Mouse (Mus musculus) 416B (cell line): ENCODE results near the gene Kin.

ENCODE experiments used
- DNase-seq: peaks from one replicate; pipeline ENCODE4 v3.0.0; 2011; ENCODE audit warnings: low read depth

The Kin gene

DNA sequence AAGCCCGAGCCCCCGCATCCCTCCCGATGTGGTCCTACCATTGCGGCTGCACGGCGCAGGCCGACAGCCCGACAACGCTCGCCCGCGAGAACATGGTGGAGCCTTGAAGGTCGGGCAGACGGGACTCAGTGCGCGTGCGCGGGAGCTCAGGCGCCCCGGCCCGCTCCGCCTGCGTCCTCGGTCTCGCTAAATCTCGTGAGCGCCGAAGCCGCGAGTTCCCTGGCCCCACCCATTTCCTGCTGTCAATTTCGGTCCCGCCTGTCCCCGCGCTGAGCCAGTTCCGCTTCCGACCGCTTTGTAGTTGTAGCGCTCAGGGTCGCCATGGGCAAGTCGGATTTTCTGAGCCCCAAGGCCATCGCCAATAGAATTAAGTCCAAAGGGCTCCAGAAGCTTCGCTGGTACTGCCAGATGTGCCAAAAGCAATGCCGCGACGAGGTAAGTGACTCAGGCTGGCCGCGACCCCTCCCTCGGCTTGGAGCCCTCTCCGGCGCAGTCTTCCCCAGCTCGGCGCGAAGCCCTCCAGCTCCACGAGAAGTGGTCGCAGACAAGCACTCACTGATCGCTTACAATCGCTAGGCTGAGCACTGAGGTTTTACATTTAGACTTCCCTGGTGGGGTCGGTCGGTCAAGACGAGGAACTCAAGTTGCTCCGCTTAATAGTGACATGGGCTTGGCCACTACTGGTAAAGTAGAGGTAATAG is at the start of gene Kin, which contains the start of gene Atp5c1:
TSS of gene Kin (plus strand) at position 284 of the 701 bp plus-strand sequence.
TSS of gene Atp5c1 (minus strand) at position 201 of the 701 bp plus-strand sequence.
- peak; percentile 96 for DNase-seq

DNA sequence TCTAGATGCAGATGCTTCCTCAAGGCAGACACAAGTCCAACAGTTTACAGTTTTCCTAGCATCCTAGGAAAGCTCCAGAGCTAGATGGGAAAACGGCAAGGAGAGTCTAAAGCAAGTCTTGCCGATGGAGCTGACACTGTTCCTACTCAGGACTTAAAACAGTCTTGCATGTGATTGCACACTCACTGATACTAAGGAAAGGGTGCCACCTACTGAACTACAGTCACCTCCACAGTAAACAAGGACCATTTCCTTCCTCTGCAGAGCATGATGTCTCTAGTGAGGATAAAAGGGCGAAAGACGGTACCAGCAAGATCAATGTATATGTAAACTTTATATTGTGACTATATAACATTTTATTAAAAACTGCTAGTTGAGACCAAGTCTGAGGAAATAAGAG is 46.7 kb upstream of the Kin start:
- DNase-seq = peak; percentile 57

DNA sequence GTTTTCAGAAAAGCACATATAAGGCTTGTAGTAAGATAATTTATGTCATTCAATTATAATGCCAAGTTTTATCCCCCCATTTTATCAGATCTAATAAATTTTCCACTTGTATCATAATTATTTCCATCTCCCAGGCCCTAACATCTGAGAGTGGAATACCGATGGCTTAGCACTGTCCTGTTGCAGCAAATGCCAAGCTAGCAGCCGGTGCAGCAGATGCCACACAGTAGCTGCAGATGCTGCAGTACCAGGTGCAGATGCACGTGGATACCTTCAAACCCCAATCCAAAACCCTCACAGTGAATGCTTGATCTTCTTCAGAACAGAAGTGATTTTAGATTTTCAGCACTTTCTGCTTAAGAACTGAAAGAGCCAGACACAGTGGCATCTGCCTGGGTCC is 45.4 kb upstream of the Kin start:
- no peak for DNase-seq

DNA sequence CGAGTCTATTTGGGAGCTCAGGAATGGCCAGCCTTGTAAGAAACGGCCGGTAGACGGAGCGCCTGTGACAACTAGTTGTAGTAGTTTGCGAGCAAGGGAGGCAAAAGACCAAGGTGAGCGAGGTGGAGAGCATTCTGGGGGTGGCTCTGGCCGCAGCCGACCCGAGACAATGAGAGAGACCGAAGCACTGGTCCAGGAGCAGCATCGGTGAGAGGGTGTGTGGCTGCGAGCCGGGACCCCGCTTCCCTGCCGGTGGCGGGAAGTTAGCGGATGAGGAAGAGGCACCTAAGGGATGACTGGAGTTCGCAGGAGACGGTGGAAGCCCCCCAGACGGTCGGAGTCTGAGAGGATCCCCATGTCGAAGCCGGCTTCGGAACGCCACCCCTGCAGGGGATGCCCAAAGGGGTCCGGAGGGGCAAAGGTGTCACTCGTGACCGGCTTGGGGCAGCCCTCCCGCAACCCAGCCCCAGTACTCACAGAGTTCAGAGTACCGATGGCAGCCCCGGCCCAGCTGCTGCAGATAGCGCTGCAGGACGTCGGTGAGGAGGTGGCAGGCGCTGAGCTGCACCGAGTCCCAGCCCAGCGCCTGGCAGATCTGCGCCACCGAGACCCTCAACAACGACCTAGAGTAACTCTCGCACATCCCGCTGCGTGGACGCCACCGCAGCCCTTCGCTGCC is 32.5 kb upstream of the Kin start:
- peak; percentile 43 for DNase-seq

DNA sequence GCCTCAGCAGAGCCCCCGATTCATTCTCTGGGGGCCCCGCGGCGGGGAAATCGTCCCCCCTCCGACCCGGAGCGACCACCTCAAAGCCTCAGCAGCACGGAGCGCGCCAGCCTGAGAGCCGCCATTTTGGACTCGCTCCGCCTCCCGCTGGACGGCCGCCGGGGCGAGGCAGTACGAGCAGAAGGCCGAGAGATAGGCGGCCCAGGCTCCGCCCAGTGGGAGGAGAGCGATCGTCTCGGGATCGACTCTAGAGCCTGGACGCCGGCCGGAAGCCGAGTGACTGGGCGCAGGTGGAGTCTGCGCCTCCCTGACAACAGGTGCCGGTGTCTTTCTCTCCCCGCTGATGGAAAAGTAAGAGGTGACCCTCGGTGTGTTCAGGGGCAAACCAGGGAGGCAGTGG is 31.9 kb upstream of the Kin start, which contains the start of gene Taf3:
TSS of gene Taf3 (minus strand) at position 136 of the 400 bp plus-strand sequence.
- peak; percentile 82 for DNase-seq

DNA sequence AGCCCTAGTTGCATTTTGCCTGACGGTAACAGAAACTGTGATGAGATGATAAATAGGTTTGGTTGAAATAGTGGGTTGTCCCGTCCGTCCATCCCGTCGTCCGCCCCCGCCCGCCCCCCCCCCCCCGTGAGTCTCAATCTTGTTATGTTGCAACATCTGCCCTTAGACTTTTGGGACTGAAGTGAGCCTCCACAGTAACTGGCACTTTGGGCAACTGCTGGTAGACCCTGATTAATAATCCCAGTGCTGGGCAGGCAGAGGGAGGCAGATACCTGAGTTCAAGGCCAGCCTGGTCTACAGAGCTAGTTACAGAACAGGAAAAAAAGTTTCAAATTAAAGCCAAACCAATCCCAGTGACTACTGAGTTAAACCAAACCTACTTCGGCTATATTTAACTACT is 30.9 kb upstream of the Kin start:
- DNase-seq = peak; percentile 39

DNA sequence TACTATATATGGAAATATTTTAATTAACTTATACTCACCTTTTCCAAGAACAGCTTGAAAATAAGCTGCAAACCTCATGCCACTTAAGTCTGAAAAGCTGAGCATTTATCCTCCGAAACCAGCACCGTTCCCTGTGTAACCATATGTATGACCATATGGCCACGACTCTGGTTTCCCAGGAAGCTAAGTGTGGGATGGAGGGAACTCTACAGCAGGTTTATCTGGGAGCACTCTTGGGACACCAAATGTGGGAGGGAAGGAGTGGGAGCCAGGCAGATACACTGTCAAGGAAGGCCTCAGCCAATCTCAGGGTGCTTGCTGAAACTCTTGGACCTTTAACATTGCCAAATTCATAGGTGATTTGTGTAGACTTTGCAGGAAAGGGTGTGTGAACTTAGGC is 29.5 kb upstream of the Kin start:
- no peak for DNase-seq

DNA sequence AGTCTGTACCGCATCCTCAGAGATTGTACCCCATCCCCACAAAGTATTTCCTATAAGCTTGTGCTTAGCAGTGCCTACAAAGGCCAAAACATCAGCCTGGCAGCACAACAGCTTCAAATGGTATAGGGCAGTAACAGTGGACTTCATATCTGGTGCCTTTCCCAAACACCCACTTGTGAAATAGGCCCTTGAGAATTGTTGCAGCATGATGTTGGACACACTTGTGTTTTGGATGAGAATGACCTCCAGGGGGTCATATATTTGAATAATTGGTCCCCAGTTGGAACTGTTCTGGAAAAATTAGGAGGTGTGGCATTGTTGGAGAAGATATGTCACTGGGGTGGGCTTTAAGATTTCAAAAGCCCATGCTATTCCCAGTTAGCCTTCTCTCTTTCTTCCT is 28.4 kb upstream of the Kin start:
- no peak for DNase-seq

DNA sequence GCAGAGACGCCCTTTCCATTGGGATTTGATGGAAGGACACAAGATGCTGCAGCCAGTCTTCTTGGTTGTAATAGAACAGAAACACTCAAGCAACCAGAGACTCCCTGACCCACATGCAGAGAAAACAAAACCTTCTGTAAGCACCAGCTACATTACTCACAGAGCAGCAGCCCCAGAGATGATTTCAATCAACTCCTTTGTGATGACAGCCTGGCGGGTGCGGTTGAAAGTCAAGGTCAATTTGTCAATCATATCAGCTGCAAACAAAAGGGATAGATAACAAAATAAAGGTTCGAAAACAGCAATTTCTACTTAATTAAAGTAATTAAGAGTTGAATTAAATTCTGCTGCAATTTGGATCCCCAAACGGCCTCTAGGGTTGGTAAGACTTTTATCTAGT is 21.6 kb upstream of the Kin start:
- no peak for DNase-seq

DNA sequence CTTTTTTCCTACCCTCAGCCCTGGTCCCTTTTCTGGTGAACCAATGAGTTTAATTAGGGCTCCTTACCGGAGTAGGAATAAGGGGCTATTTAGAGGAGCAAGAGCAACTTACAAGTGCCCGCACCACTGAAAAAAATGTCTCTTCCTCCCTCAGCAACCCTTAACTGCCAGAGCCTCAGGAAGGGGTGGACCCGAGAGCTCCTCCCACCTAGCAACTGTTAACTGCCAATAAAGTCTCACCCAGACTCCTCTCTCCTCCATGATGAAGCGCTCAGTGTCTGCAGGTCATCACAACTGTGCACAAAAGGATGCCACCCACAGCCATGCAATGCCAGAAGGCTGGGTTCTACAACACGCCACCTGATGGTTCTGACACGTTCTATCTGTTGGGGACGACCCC is 8.6 kb upstream of the Kin start:
- peak; percentile 44 for DNase-seq

DNA sequence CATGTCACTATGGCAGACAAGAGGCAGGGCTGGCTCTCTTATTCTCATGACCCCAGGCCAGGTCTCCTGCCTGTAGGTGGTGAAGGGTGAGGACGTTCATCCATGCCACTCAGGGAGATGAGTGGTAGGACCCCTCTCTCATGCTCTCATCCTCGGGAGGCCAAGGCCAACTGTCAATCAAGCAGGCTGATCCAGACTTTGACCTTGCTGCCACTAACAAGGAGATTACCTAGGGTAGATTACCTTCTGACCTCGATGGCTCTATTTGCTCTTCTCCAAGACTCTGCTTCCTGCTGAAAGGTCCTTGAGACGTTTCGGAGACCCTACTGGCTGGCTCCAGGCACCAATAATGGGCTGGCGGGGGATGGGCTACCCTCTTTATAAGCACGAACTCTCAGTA is 5.9 kb upstream of the Kin start:
- DNase-seq = no peak

DNA sequence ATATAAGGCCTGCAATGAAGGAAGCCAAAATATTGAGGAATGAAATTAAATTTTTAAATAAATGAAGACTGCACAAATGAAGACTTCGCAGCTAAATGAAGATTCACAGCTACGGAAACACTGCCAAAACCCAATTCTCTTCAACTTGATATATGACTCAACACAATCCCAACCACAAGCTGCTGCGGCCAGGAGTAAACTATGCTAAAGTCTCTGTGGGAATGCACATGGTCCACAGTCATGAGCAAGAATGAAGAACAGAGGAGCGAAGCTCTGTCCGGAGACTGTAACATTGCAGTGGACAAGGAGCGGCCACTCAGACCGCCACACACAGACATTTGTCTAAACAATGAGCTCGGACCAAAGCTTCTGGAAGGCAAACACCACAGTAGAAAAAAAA is 3.7 kb upstream of the Kin start:
- DNase-seq = peak; percentile 79

DNA sequence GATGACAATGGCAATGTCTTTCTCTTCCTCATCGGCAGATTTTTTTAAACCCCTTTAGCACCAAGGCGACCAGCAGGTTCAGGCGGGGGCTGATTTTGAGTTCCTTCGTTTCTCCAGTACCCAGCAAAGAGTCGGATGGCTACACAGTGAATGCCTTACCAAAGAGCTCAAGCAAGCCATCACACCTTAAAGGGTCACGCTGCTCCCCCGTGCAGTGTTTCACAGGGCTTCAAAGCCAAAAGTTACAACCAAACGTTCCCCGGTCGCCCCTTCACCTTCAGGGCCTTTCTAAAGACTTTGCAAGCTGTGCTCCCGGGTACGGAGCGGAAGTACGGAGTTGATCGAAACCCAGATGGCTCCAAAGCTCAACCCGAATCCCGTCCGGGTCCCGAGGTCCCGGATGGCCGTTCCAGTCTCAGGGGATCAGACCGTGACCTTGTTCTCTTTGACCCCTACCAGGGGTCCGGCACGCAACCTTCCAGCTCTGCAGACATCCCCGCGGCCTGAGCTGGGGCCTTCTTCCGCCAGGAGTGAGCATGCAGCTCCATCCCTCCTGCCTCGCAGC is 566 bp upstream of the Kin start:
- DNase-seq = peak; percentile 26

DNA sequence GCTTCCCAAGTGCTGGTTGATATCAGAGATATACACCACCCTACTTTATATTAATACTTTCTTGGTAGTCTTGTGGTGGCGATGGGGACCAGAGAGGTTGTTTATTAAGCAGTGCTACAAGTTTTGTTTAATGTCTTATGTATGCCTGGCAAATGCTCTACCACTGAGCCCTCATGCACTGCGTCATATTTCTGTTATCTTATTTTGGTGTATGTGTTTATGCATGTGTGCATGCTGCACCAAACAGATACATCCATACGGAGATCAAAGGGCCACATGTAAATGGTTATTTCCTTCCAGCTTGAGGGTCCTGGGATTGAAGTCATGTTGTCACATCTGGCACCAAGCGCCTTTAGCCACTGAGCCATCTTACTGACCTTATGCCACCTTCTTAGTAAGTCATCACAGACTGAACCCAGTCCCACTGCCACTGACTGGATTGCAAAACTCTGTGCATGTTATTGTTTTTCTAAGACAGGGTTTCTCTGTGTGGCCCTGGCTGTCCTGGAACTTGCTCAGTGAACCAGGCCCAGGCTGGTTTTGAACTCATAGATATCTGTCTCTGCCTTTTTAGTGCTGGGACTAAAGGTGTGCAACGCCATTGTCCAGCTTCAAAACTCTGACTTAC is 1.2 kb downstream of the Kin start:
- no peak for DNase-seq

DNA sequence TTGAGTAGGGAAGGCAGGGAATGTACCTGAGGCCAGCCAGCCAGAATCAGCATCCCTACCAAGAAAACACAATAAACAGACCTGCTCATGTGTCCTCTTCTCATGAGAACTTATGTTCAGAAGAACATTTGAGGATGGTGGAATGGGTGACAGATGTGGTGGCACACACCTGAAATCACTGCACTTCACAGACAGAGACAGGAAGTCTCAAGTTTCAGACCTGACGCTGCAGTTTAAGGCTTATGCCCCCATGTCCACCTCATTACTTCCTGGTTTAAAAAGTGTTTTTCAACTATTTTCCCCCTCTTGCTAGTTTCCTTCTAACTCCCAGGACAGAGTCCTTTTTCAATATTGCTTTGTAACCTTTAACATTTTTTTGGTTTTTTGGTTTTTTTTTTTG is 2.3 kb downstream of the Kin start:
- DNase-seq = no peak

DNA sequence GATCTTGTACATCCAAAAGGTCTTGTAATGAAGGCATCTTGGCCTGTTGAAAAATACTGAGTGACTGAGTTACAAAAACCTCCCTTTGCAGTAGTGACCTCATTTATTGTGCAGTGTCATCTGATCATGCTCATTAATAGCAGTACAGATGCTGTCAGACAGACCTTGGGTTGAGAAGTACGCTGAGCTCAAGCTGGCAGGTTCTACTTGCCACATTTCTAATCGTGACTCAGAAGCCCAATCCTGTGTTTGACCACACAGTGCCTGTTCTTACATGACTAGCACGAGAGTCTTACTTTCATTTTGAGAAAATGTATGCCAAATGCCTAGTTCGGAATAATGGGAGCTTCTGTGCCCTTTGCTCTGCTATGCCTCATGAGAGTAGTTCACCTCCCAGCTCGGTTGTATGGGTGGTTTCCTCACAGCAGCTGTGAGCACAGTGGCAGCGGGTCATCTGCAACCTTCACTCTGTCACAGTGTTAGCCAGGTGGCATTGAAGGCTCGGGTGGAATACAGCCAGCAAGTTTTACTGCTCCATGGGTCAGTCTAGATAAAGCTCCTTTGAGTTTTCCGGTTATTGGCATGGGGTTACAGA is 7.0 kb downstream of the Kin start:
- peak; percentile 77 for DNase-seq

DNA sequence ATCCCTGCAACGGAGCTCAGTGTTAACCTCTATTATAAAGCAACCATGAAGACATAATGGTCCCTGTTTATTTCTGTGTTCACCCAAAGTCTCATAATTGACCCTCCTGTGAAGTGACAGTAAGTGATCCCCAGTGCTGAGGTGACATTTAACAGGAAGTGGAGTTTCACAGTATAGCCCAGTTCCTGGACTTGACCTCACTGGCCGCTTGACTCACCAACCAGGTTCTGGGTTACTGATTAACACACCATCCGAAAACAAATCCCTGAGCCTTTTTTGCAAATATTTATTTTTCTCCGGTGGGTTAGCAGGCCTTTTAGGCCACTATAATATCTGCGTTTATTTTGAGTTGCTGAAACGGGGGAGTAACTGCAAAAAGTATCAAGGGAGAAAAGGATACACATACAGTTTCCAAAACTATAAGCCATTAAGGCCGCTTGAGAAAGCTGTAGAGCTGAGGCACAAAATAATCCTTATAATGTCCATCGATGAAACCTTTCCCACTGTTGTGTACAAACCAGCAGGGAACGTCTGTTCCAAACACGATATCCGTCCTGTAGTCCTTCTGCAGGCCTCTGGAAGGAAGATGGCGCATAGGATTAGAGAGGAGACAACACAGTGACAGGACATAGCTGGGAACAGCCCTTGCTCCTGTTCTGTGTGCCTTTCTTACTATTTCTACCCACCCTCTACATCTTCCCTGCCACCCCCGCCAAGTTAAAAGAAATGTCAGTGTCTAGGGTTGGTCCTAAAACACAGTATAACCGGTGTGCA is 14.1 kb downstream of the Kin start:
- DNase-seq = no peak

DNA sequence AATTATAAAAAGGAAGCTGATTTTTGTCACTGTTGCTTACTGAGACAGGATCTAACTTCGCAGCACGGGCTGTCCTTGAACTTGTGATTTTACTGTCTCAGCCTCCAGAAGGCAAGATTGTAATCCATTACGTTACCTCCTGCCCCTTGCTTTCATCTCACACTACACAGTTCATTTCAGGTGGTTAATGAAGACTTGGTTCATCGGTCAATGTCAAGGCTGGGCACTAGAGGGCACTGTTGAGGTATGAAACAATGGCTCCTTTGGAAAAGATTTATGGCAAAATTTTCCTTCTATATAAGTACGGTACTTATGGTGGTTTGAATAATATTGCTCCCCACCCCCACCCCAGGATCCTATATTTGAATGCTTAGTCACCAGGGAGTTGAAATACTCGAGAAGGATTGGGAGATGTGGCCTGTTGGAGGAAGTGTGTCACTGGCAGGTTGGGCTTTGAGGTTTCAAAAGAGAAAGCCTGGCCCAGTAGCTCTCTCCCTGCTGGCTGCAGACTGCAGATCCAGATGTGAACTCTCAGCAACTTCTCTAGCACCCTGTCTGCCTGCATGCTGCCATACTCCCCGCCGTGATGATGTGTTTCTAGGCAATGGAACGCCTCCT is 18.3 kb downstream of the Kin start:
- peak; percentile 81 for DNase-seq

DNA sequence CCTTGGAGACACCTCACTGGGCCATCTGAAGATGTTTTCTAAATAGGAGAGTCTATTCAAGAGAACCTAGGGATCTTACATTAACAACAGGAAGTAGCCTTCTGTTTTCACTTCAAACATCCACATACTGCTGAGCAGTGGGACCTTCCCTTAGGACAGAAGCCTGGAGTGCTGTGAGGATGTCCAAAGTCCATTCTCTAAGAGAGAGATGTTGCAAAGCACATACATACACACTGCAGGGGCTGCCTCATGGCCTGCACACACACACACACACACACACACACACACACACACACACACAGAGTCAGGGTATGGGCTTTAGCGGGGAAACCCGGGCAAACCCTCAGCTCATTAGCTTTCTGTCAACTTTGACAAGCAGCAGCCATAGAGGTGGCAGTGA is 20.1 kb downstream of the Kin start:
- no peak for DNase-seq

DNA sequence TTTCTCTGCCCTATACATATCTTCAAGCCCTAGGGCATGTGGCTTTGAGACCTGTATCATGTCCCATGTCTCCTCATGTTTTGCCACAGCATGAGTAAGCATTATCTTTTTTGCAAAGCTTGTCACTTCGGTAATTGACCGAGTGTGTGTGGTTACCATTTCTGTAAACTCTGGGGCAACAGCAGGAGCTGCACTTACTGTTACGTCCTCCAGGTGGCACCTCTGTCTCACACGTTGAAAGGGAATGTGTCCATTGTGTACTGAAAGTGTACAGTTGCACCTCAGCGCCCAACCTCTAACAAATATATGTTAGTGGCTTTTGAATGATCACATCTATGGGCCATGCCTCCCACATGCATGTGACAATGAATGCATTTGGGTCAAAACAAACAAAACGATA is 20.8 kb downstream of the Kin start:
- peak; percentile 79 for DNase-seq

DNA sequence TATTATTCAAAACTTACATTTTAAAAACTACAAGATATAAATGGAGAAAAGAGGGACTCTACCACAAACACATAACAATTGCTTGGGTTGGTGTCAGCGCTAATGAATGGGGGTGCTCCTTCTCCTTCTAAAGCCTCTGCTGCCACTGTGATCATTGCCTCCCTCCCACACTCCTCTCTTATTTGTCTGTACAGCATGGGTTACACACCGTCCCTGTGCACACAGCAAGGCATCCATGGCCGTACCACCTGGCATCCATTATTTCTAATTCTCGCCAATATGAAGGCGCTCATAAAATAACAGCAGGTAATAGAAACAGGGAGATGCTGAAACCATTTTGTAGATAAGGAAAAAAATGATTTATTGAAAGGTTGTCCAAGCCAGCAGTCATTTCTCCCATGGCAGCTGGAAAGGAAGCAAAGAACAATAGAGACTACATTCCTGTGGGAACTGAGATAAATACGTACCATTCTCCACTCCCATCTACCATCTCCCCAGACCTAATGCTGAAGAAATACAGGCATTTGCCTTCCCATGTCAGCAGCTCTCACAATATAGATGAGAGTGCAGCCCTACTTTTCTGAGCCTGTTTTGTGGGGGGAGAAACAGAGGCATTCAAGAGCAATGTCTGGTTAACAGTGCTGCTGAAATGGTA is 28.3 kb downstream of the Kin start:
- DNase-seq = no peak
